Mouse (Mus musculus): Measurements from ENCODE around the gene Suclg2. TPM values are rescaled to one million over a fixed set of nuclear protein-coding genes. Genes with fewer than 3 reads are reported as not detected.
A peak's percentile ranks its signal among the peaks of the same experiment; 100 is the strongest.

The Suclg2 gene
- total RNA-seq (2015) (44.3 and 46.0 TPM in 2 replicates), total RNA-seq (2017) (58.8 and 134 TPM in 2 replicates)

GRCm38 (mm10) chr6:95718031-95718968 is at the start of gene Suclg2:
TSS of gene Suclg2 (minus strand) at chr6:95718800.
- peak; percentile 91 for ATAC-seq (replicated peaks; ENCODE audit: poor library complexity)

GRCm38 (mm10) chr6:95766566-95766965 is 48.0 kb upstream of the Suclg2 start:
- no peak for ATAC-seq (replicated peaks; ENCODE audit: poor library complexity)

- ATAC-seq (replicated peaks; ENCODE audit: poor library complexity): no peak
Observed at GRCm38 (mm10) chr6:95759558-95760172, 41.1 kb upstream of the Suclg2 start.

- ATAC-seq (replicated peaks; ENCODE audit: poor library complexity): no peak
Observed at GRCm38 (mm10) chr6:95742378-95742777, 23.8 kb upstream of the Suclg2 start.

GRCm38 (mm10) chr6:95731570-95732367 is 13.2 kb upstream of the Suclg2 start:
- ATAC-seq (replicated peaks; ENCODE audit: poor library complexity): no peak

GRCm38 (mm10) chr6:95729399-95729798 is 10.8 kb upstream of the Suclg2 start:
- ATAC-seq (replicated peaks; ENCODE audit: poor library complexity): peak; percentile 64

- no peak for ATAC-seq (replicated peaks; ENCODE audit: poor library complexity)
Observed at GRCm38 (mm10) chr6:95725281-95725680, 6.7 kb upstream of the Suclg2 start.

GRCm38 (mm10) chr6:95723361-95723760 is 4.8 kb upstream of the Suclg2 start:
- no peak for ATAC-seq (replicated peaks; ENCODE audit: poor library complexity)

GRCm38 (mm10) chr6:95719791-95720190 is 1.2 kb upstream of the Suclg2 start:
- ATAC-seq (replicated peaks; ENCODE audit: poor library complexity): no peak

GRCm38 (mm10) chr6:95718969-95719333 is 351 bp upstream of the Suclg2 start:
- peak; percentile 42 for ATAC-seq (replicated peaks; ENCODE audit: poor library complexity)

GRCm38 (mm10) chr6:95717071-95717470 is 1.5 kb downstream of the Suclg2 start:
- ATAC-seq (replicated peaks; ENCODE audit: poor library complexity): no peak

- no peak for ATAC-seq (replicated peaks; ENCODE audit: poor library complexity)
Observed at GRCm38 (mm10) chr6:95716476-95716875, 2.1 kb downstream of the Suclg2 start.

GRCm38 (mm10) chr6:95713245-95713644 is 5.4 kb downstream of the Suclg2 start:
- ATAC-seq (replicated peaks; ENCODE audit: poor library complexity): no peak

- ATAC-seq (replicated peaks; ENCODE audit: poor library complexity): no peak
Observed at GRCm38 (mm10) chr6:95712081-95712480, 6.5 kb downstream of the Suclg2 start.

GRCm38 (mm10) chr6:95711671-95712070 is 6.9 kb downstream of the Suclg2 start:
- no peak for ATAC-seq (replicated peaks; ENCODE audit: poor library complexity)

- no peak for ATAC-seq (replicated peaks; ENCODE audit: poor library complexity)
Observed at GRCm38 (mm10) chr6:95710886-95711285, 7.7 kb downstream of the Suclg2 start.

- ATAC-seq (replicated peaks; ENCODE audit: poor library complexity): no peak
Observed at GRCm38 (mm10) chr6:95709531-95709930, 9.1 kb downstream of the Suclg2 start.

GRCm38 (mm10) chr6:95709106-95709505 is 9.5 kb downstream of the Suclg2 start:
- ATAC-seq (replicated peaks; ENCODE audit: poor library complexity): no peak

- ATAC-seq (replicated peaks; ENCODE audit: poor library complexity): no peak
Observed at GRCm38 (mm10) chr6:95704626-95705025, 14.0 kb downstream of the Suclg2 start.

- no peak for ATAC-seq (replicated peaks; ENCODE audit: poor library complexity)
Observed at GRCm38 (mm10) chr6:95702200-95702599, 16.4 kb downstream of the Suclg2 start.

- no peak for ATAC-seq (replicated peaks; ENCODE audit: poor library complexity)
Observed at GRCm38 (mm10) chr6:95701786-95702185, 16.8 kb downstream of the Suclg2 start.

All from megakaryocyte progenitor cell, adult 5-6 weeks (primary cell).